Mouse (Mus musculus) heart, adult 2 months (tissue): ENCODE data around the gene Mxi1.

Experiments used
- CTCF ChIP-seq: fragments of 200-600 bp; IDR thresholded peaks from 2 replicates; pipeline ENCODE4 v1.8.1; 2022; ENCODE audit warnings: antibody characterized with exemption, mild to moderate bottlenecking, moderate library complexity
- POLR2A ChIP-seq: fragments of 200-500 bp; IDR thresholded peaks from 2 replicates; pipeline ENCODE4 v1.6.1; 2011; ENCODE audit warnings: mild to moderate bottlenecking, low read depth, low read length, control low read depth; ENCODE audit not compliant: insufficient read depth

DNA sequence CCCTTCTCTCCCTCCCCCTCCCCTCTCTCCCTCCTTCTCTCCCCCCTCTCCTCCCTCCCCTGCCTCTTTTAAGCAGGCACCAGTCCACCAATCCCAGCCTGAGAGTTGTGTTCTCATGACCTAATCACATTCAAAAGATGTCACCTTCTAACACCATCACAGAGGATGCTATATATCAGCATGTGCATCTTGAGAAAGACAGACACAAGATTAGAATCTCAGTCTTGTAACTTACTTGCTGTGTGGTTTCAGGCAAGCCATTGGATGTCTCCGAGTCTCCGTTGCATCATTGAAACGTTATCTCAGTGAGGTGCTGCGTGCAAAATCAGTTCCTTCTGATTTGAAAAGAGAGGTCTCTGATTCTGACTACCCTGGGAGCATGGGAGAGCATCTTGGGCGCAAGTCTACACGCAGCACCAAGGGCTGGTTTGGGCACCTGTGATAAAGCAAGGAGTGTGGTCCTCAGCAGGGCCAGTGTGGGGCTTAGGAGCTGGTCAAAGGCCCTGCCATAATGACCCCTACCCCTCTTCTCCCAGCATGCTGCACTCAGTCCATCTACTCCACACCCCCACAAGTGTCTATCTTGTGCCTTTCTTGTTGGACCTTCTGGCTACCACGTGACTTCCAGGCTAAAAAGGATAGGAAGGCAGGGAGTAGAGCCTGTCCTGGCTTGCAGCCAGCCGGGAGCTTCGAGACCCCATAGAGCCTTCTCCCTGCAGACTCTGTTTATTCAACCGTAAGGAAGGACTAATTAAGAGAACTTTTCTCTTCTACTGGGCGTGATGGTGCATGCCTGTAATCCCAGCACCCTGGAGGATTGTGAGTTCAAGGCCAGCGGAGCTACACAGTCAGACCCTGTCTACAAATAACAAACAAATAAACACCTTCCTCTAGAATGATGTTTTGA, 45.2 kb upstream of the Mxi1 start:
- TF ChIP-seq CTCF (no peak), POLR2A (no peak)
